Mouse (Mus musculus): ENCODE results near the gene Mdc1. TPM values are rescaled to one million over a fixed set of nuclear protein-coding genes. Genes with fewer than 3 reads are reported as not detected.

Gene Mdc1
- polyA plus RNA-seq, 1 experiment from 2014 or later, result 8.6 TPM

DNA sequence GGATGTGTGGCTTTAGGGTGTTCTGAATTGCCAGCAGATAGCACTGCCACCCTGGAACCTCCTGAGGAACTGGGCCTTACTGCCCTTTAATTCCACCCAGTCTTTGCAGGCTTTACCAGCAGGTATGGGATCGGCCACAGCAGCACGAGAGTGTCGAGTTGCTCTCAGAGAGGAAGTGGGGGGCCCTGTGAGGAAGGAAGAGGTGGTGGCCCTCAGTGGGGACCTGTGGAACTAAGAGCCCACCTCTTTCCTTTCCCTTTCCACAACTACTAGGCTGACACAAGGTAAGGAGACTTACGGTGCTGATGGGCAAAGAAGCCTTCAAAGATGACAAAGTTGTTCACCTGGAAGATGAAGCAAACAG lies 62.7 kb downstream of the Mdc1 start:
- Histone ChIP-seq H3K4me3 (ENCODE audit: low read depth, low read length) (no peak overlapping the region), H3K36me3 (ENCODE audit: control insufficient read depth, insufficient read depth, low read length) (peaks cover 51% of the 10 kb centered on the region), H3K4me2 (ENCODE audit: low read length) (no peak overlapping the region), H3K9me3 (replicated peaks; ENCODE audit: control insufficient read depth, low read length, poor library complexity, severe bottlenecking) (no peaks in the 10 kb centered on the region), H3K27ac (ENCODE audit: low read length) (no peak overlapping the region), H3K4me1 (ENCODE audit: control insufficient read depth, insufficient read depth, low read length) (peaks cover 12% of the 10 kb centered on the region), H3K27me3 (ENCODE audit: control insufficient read depth, insufficient read depth, low read depth, low read length) (no peaks in the 10 kb centered on the region), H3K9ac (ENCODE audit: low read depth, low read length) (no peak overlapping the region)
- WGBS, result 96% methylated on average over 4 of the region's 4 CpGs
- no peak for ATAC-seq

DNA sequence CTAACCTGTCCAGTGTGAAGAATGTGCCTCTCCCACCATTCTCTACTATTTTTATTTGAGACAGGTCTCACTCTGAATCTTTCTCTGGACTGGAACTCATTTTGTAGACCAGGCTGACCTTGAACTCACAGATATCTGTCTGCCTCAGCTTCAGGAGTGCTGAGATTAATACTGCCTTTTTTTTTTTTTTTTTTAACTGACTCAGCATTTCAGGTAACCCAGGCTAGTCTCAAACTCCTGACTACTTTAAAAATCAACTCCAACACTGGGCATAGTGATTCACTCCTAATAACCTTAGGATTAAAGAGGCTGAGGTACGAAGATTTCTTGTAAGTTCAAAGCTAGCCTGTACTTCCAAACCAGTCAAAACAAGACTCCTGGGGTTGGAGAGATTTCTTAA lies 64.3 kb downstream of the Mdc1 start:
- H3K27me3 ChIP-seq (ENCODE audit: control insufficient read depth, insufficient read depth, low read depth, low read length), result no peaks in the 10 kb centered on the region
- H3K4me1 ChIP-seq (ENCODE audit: control insufficient read depth, insufficient read depth, low read length), result peaks cover 19% of the 10 kb centered on the region
- peaks cover 42% of the 10 kb centered on the region for H3K36me3 ChIP-seq (ENCODE audit: control insufficient read depth, insufficient read depth, low read length)
- H3K4me3 ChIP-seq (ENCODE audit: low read depth, low read length), result no peak overlapping the region
- no peak overlapping the region for H3K9ac ChIP-seq (ENCODE audit: low read depth, low read length)
- no peaks in the 10 kb centered on the region for H3K9me3 ChIP-seq (replicated peaks; ENCODE audit: control insufficient read depth, low read length, poor library complexity, severe bottlenecking)
- no peak overlapping the region for H3K4me2 ChIP-seq (ENCODE audit: low read length)
- ATAC-seq, result no peak
- WGBS, result 95% methylated on average over 1 of the region's 1 CpGs
- no peak overlapping the region for H3K27ac ChIP-seq (ENCODE audit: low read length)

DNA sequence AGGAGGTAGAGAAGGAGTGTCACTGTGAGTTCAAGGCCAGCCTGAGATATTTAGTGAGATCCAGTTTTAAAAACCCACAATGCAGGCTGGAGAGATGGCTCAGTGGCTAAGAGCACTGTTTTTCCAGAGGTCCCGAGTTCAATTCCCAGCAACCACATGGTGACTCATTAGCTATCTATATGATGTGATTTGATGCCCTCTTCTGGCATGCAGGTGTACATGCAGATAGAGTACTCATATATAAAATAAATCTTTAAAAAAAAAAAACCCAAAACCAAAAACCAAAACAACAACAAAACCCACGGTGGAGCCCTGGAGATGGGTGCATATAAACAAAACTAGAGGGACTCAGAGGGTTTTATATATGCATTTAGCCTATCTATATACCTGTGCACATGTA lies 66.3 kb downstream of the Mdc1 start:
- H3K9me3 ChIP-seq (replicated peaks; ENCODE audit: control insufficient read depth, low read length, poor library complexity, severe bottlenecking), result no peaks in the 10 kb centered on the region
- H3K27me3 ChIP-seq (ENCODE audit: control insufficient read depth, insufficient read depth, low read depth, low read length), result no peaks in the 10 kb centered on the region
- H3K4me1 ChIP-seq (ENCODE audit: control insufficient read depth, insufficient read depth, low read length), result peaks cover 19% of the 10 kb centered on the region
- ATAC-seq, result no peak
- H3K9ac ChIP-seq (ENCODE audit: low read depth, low read length), result no peak overlapping the region
- H3K4me2 ChIP-seq (ENCODE audit: low read length), result peak overlapping the region; percentile 95; the same call in 1 of the 2 replicates
- no peak overlapping the region for H3K4me3 ChIP-seq (ENCODE audit: low read depth, low read length)
- no peak overlapping the region for H3K27ac ChIP-seq (ENCODE audit: low read length)
- 72% methylated on average over 2 of the region's 2 CpGs for WGBS
- peaks cover 31% of the 10 kb centered on the region for H3K36me3 ChIP-seq (ENCODE audit: control insufficient read depth, insufficient read depth, low read length)

Small RNAs within 50 kb of the gene (microRNA-seq; reads per million reads assigned to microRNA genes)
- gene Gm28033, result 1.0 reads per million

Other genes starting within 250 kb of the Mdc1 start
- not detected in 2 replicates for gene Sfta2, start 240.0 kb upstream of the Mdc1 start, polyA plus RNA-seq (2015; fragmentation: Nextera tagmentation; extraction: Ambion mirVana)
- not detected in 2 replicates for gene Gm9573, start 214.9 kb upstream of the Mdc1 start, polyA plus RNA-seq (2015; fragmentation: Nextera tagmentation; extraction: Ambion mirVana)
- 0.07 and 0.14 TPM in 2 replicates for gene Mucl3, start 197.8 kb upstream of the Mdc1 start, polyA plus RNA-seq (2015; fragmentation: Nextera tagmentation; extraction: Ambion mirVana)
- gene Vars2, start 173.9 kb upstream of the Mdc1 start, polyA plus RNA-seq (2015; fragmentation: Nextera tagmentation; extraction: Ambion mirVana), result 15.1 and 15.3 TPM in 2 replicates
- 26.5 and 27.3 TPM in 2 replicates for gene Gtf2h4, start 167.8 kb upstream of the Mdc1 start, polyA plus RNA-seq (2015; fragmentation: Nextera tagmentation; extraction: Ambion mirVana)
- 87.8 and 103 TPM in 2 replicates for gene Ddr1, start 136.9 kb upstream of the Mdc1 start, polyA plus RNA-seq (2015; fragmentation: Nextera tagmentation; extraction: Ambion mirVana)
- gene Ier3, start 19.8 kb upstream of the Mdc1 start, polyA plus RNA-seq (2015; fragmentation: Nextera tagmentation; extraction: Ambion mirVana), result 8.9 and 10.5 TPM in 2 replicates
- 102 and 104 TPM in 2 replicates for gene Flot1, start 18.3 kb upstream of the Mdc1 start, polyA plus RNA-seq (2015; fragmentation: Nextera tagmentation; extraction: Ambion mirVana)
- gene Tubb5, start 3.2 kb upstream of the Mdc1 start, polyA plus RNA-seq (2015; fragmentation: Nextera tagmentation; extraction: Ambion mirVana), result 1,852 and 1,913 TPM in 2 replicates
- gene Nrm, start 19.8 kb downstream of the Mdc1 start, polyA plus RNA-seq (2015; fragmentation: Nextera tagmentation; extraction: Ambion mirVana), result 13.5 and 14.6 TPM in 2 replicates
- 18.4 and 18.8 TPM in 2 replicates for gene Ppp1r18, start 24.1 kb downstream of the Mdc1 start, polyA plus RNA-seq (2015; fragmentation: Nextera tagmentation; extraction: Ambion mirVana)
- gene Dhx16, start 38.3 kb downstream of the Mdc1 start, polyA plus RNA-seq (2015; fragmentation: Nextera tagmentation; extraction: Ambion mirVana), result 28.4 and 30.5 TPM in 2 replicates
- gene 2310061I04Rik, start 55.9 kb downstream of the Mdc1 start, polyA plus RNA-seq (2015; fragmentation: Nextera tagmentation; extraction: Ambion mirVana), result 63.9 and 76.4 TPM in 2 replicates
- gene Atat1, start 68.6 kb downstream of the Mdc1 start, polyA plus RNA-seq (2015; fragmentation: Nextera tagmentation; extraction: Ambion mirVana), result 455 and 465 TPM in 2 replicates
- gene Mrps18b, start 74.9 kb downstream of the Mdc1 start, polyA plus RNA-seq (2015; fragmentation: Nextera tagmentation; extraction: Ambion mirVana), result 46.9 and 54.4 TPM in 2 replicates
- gene Ppp1r10, start 74.9 kb downstream of the Mdc1 start, polyA plus RNA-seq (2015; fragmentation: Nextera tagmentation; extraction: Ambion mirVana), result 38.9 and 43.0 TPM in 2 replicates
- 90.7 and 93.8 TPM in 2 replicates for gene Abcf1, start 128.2 kb downstream of the Mdc1 start, polyA plus RNA-seq (2015; fragmentation: Nextera tagmentation; extraction: Ambion mirVana)
- 63.3 and 66.8 TPM in 2 replicates for gene Gnl1, start 138.3 kb downstream of the Mdc1 start, polyA plus RNA-seq (2015; fragmentation: Nextera tagmentation; extraction: Ambion mirVana)
- 102 and 107 TPM in 2 replicates for gene Prr3, start 138.7 kb downstream of the Mdc1 start, polyA plus RNA-seq (2015; fragmentation: Nextera tagmentation; extraction: Ambion mirVana)
- gene H2-T24, start 179.0 kb downstream of the Mdc1 start, polyA plus RNA-seq (2015; fragmentation: Nextera tagmentation; extraction: Ambion mirVana), result 8.0 and 8.8 TPM in 2 replicates
- gene H2-T23, start 191.3 kb downstream of the Mdc1 start, polyA plus RNA-seq (2015; fragmentation: Nextera tagmentation; extraction: Ambion mirVana), result 4.1 and 4.8 TPM in 2 replicates
- gene H2-T22, start 201.2 kb downstream of the Mdc1 start, polyA plus RNA-seq (2015; fragmentation: Nextera tagmentation; extraction: Ambion mirVana), result 5.3 and 6.2 TPM in 2 replicates
- not detected in 2 replicates for gene Gm6034, start 201.4 kb downstream of the Mdc1 start, polyA plus RNA-seq (2015; fragmentation: Nextera tagmentation; extraction: Ambion mirVana)
- gene Gm11127, start 216.9 kb downstream of the Mdc1 start, polyA plus RNA-seq (2015; fragmentation: Nextera tagmentation; extraction: Ambion mirVana), result not detected in 2 replicates

All from midbrain, embryonic 16.5 days (tissue).